Mouse (Mus musculus): Measurements from ENCODE around the gene Fut7.

The Fut7 gene

DNA sequence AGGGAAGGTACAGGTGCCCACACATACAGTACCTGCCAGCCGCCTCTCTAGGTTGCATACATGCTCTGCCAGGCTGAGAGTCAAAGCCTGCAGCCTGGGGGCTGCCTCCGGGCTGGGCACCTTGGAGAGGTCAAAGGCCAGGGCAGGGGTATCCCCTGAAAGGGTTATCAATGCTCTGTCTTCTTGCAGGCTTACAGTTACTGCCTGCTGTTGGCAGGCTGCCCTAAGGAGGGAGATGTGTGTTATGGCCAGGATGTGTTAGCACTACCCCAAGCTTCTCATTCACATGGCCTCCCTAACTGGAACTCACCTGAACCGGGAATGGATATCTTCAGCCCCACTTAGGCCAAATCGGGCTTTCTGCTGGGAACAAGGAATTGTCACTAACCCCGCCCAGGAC, 37.1 kb downstream of the Fut7 start:
- no peak for DNase-seq (ENCODE audit: low spot score)

DNA sequence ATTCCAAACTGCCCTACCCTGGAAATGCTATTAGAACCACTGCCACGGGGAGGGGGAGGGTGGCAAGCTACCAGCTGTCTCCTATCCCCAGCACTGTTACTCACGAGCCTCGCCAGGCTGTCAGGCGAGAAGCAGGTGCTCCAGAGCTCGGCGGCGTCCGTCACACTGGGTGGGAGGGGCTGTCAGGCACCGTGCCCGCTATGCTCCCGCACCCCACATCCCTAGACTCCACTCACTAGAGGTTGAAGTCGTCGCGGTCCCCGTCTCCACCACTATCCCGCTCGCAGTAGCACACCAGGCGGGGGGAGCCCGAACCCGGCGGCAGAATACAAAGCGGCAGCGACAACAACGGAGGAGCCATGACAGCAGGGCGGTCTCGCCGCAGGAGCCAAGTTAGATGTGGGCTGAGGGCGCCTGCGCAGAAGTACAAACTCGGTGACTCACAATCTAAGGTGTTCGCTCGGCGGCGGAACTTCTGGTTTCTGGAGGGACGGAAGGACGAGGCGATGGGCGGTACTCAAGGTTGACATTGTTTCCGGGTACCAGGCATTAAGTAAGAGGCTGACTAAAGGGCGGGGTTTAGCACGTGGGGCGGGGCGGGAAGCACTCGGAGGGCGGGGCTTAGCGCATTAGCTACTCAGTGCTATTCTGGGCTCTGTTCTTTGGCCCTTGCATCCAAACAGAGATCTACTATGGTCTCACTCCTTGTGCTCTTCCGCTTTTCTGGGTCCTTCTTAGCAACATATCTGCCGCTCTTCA, 37.7 kb downstream of the Fut7 start, which contains the start of gene Paxx:
Paxx (minus strand) TSS at position 544 of the 759 bp plus-strand sequence.
- peak; percentile 90 for DNase-seq (ENCODE audit: low spot score)

- no peak for DNase-seq (ENCODE audit: low spot score)
These were observed 38.3 kb downstream of the Fut7 start for GRCm38 (mm10) chr2:25461407-25461806.

- DNase-seq (ENCODE audit: low spot score) = no peak
These were observed 40.6 kb downstream of the Fut7 start for GRCm38 (mm10) chr2:25463630-25464029.

- no peak for DNase-seq (ENCODE audit: low spot score)
These were observed 42.2 kb downstream of the Fut7 start for GRCm38 (mm10) chr2:25465256-25465655.

DNA sequence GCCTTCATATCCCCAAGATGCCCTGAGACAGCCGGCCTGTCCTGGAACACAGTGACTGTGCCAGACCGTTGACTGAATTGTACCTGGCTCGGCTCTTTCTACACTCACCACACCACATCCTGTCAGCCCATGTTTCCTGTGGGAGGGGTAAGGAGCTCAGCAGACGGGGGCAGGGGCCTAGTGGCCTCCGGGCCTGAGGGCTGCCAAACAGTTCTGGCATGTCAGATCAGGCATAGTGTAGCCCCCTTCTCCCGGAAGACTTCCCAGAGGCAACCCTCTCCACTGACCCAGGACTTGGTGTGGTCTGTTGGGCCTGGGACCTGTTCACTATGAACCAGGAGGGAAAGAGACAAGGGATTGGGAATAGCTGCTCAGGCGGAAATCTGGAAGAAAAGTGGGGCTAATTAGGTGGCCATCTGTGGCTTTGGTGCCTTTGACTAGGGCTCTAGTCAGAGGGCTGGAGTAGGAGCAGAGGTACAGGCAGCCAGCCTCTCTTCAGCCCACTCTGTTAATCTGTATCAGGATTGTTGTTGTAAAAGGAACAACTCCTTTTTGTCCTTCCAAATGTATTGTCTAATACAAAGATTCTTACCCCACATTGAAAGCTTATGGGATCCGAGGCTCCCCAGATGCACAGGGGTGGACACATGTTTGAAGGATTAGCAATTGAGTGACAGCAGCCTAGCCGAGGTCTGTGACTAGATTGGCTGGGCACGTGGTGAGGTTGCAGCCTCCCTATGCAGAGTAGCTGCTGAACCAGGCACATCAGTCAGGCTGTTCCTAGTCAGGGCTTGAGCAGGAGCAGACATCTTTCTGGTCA, 43.0 kb downstream of the Fut7 start:
- no peak for DNase-seq (ENCODE audit: low spot score)

- DNase-seq (ENCODE audit: low spot score) = peak; percentile 37
These were observed 44.7 kb downstream of the Fut7 start for GRCm38 (mm10) chr2:25467606-25468303.

DNA sequence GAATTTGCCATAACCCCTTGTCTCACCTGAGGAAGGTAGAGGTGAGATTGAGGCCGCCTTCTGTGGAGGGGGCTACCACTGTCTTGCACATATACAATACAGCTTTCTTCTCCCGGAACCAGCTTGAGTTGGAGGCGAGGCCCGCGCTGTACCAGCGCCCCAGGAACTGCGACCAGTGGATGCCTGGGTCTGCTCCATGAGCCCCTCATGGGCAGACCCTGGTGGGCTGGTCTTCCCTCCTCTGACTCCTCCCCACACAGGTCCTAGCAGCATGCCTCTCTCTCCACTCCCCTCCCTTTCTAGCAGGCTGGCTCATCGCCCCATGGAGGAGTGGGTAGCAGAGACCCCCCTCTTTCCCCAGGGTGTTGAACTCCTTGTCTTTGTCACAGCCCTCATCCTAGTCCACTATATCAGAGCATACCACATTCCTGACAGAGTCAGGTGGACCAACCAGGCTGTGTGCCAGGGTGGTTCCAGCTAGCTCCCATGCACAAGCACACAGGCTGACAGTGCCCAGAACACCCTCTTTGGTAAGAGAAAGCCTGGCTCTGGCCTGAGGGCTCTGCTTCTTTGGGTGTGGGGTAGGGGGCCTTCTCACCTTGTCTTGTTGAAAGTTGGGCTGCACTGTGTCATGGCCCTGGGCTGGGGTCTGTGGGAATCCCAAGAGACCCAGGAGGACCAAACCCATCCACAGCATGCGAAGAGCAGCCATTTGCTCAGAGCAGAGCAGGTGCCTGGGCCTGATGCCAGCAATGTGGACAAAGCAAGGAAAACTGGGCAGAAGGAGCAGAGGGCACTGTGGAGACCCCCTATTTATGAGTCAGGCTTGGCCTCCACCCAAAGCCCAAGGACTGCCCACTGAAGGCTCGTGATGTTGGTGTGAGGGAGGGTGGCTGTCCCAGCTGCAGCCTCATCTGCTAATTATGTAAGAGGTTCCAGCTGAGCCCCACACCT, 46.2 kb downstream of the Fut7 start:
- no peak for DNase-seq (ENCODE audit: low spot score)

- no peak for DNase-seq (ENCODE audit: low spot score)
These were observed 46.9 kb downstream of the Fut7 start, which contains the start of gene Ptgds for GRCm38 (mm10) chr2:25469969-25470368. Gene Ptgds, minus strand, starts transcription at chr2:25470046.

GRCm38 (mm10) chr2:25472550-25472949, 49.5 kb downstream of the Fut7 start:
- DNase-seq (ENCODE audit: low spot score) = no peak
